Mouse (Mus musculus): ENCODE results near the gene Pdzk1ip1. TPM values are rescaled to one million over a fixed set of nuclear protein-coding genes. Genes with fewer than 3 reads are reported as not detected.
A peak's percentile ranks its signal among the peaks of the same experiment; 100 is the strongest.

The Pdzk1ip1 gene
- total RNA-seq (2021) = 1 to 10 TPM in 1 of 2 experiments, under 1 TPM in 1; 0.74 to 1.5 TPM

DNA sequence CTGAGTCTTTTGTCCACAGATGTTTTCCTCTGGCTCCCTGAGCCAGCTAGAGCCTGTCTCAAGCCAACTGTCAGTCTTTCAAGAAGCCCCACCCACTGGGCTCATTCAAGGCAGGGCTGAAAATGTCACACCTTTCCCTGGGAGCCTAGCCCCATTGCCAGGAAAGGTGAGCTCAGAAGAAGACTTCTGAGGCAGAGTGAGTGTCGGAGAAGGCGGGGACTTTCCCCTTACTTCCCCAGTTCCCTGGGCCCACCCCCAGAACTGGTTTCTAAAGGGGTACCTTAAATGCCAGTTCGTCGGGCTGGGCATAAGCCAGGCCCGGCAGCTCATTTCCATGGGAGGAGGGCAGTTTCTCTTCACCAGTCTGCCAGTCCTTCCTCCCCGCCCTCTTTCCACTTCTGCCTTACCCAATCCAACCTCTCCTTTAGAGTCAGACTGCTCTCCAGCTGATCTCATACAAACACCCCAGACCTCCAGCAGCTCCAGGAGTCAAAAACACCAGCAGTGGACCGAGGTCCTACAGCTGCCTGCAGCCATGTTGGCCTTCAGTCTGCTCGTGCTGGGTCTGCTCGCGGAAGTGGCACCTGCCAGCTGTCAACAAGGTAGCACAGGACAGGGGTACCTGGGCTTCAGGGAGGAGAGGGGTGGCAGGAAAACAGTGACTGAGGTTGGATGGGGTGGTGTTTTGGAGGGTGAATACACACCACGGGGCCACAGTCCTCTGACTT, at the start of gene Pdzk1ip1:
Pdzk1ip1 (plus strand) TSS at position 98 of the 728 bp plus-strand sequence.
- intact Hi-C loops (cut with DNase I) = loop anchor here (5.0 kb wide), 1 partner anchor 91 kb away; no protein-coding TSS in a partner anchor
- DNase-seq = no peak

DNA sequence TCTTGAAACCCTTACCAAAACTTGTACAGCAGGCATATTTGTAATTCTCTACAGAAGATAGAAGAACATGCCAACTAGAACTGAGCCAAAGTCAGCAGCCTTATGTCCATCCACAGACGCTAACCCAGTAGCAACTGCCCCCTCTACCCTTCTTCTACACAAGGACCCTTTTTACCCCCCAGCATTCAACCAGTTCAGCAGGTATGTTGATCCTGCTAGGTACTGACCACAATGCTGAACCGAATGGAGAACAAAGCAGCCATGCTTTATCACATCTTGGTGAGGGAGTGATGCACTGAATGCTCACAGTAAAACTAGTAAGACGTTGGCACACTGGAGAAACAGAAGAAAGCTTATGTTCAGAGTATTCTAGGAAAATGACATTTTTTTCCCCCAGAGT, 42.9 kb upstream of the Pdzk1ip1 start:
- intact Hi-C loops (cut with DNase I) = loop anchor here (2.0 kb wide), 1 partner anchor 39 kb away; no protein-coding TSS in a partner anchor
- no peak for DNase-seq

DNA sequence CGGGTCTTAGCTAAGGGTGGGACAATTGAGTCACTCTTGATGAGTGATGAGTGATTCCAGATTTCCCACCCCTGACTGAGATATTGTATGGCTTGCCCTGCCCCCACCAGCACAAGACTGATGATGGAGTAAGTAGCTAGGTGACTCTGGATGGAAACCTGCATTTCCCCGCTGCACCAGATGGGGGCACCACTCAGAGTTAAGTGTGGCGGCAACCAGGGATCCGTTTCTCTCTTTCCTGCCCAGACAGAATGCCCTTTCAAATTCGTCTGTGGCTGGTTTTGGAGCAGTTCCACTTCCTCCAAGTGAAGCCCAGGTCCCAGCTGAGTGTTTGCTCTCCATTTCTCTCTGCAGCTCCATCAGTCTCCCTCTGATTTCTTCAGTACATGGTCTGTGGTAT, 40.8 kb upstream of the Pdzk1ip1 start:
- peak; percentile 63 to 77 for DNase-seq
- intact Hi-C loops (cut with DNase I) = loop anchor here (2.0 kb wide), 1 partner anchor 37 kb away; no protein-coding TSS in a partner anchor

DNA sequence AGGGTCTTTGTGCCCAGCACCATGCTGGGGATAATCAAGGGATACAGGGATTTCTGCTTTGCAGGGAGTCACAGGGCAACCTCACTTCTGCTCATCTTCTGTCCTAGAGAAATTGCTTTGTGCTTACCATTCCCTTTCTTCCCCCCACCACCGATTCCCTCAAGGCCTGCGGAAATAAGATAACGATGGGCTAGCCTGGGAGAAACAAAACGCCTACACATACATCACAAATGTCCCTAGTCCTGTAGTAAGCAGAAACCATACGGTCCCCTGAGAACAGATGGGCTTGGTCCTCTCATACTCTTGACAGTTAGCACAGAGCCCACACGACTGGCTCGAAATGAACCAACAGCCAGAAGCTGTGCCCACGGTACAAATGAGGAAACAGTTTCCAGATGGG, 40.3 kb upstream of the Pdzk1ip1 start:
- DNase-seq = no peak
- intact Hi-C loops (cut with DNase I) = no loop called here

DNA sequence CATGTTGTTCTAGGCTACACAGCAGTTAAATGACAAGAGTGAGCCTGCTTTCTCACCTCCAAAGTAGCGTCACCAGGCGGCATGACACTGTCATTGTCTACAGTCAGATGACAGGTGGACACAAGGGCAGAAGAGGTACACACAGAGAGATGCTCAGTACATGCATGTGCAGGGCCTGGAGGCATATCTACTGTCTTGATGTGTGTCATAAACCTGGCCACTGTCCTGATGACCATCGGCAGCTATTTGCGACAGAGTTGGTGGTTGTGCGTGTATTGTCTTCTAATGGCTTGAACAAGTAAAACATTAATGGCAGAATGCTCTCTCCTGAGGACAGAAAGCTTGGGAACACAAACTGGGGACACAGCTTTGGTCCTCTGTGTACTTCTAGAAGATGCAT, 37.3 kb upstream of the Pdzk1ip1 start:
- intact Hi-C loops (cut with DNase I) = no loop called here
- no peak for DNase-seq

DNA sequence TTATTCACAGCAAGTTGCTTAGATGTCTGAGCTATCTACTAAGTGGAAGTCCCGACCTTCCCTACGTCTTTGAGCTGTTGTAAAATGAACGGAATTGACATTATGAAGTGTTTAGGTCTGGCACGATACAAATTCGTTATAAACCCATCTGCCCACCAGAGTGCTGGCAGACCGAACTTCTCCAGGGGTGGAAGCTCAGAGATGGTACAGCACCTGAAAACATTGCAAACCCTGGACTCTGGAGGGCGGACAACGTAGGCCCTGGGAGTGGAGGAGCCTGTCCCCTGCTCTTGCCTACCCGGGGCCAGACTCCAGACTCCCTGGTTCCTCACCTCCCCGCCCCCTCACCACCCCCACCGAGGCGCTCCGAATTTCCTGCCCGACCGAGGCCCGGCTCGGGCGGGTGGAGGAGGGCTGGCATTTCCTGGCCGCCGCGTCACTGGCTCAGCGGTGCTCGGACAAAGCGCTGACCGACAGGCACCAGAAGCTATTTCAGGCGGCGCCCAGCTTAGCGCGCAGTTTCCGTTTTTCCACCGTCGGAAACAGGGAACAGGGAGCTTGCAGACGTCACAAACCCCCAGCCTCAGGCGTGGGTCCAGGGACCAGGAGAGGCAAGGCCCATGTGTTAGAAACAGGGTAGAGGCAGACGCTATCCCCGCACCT, 36.0 kb upstream of the Pdzk1ip1 start:
- DNase-seq = peak; percentile 77 to 84
- intact Hi-C loops (cut with DNase I) = no loop called here

DNA sequence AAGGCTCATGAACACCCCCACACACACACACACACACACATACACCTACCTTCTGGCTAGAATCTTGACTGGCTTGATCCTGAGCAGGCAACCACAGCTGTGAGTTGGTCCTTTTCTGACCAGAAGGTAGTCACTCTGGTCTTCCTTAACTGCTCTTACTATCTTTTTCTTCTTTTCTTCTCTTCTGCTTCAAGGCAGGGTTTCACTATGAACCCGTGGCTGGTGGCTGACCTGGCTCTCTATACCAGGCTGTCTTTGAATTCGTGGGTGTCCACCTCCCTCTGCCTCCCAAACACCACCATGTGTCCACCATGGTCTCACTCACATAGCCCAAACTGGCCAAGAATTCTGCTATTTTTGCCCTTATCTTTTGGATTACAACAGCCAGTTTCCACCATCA, 33.5 kb upstream of the Pdzk1ip1 start:
- DNase-seq = no peak
- intact Hi-C loops (cut with DNase I) = loop anchor here (5.0 kb wide), 1 partner anchor 148 kb away; the partner anchor contains the start of gene Foxd2

DNA sequence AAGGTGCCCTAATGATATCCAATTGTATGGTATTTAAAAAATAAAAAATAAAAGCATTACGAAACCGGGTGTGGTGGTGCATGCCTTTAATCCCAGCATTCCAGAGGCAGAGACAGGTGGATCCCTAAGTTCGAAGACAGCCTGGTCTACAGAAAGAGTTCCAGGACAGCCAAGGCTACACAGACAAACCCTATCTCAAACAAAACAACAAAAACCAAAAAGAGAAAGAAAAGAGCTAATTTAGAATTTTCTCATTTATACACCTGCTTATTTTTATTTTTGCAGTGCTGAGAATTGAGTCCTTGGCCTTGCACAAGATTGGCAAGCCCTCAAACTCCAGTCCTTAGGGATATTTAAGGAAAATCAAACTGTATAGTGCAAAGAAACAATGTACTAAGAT, 32.8 kb upstream of the Pdzk1ip1 start:
- intact Hi-C loops (cut with DNase I) = loop anchor here (5.0 kb wide), 1 partner anchor 148 kb away; the partner anchor contains the start of gene Foxd2
- no peak for DNase-seq

DNA sequence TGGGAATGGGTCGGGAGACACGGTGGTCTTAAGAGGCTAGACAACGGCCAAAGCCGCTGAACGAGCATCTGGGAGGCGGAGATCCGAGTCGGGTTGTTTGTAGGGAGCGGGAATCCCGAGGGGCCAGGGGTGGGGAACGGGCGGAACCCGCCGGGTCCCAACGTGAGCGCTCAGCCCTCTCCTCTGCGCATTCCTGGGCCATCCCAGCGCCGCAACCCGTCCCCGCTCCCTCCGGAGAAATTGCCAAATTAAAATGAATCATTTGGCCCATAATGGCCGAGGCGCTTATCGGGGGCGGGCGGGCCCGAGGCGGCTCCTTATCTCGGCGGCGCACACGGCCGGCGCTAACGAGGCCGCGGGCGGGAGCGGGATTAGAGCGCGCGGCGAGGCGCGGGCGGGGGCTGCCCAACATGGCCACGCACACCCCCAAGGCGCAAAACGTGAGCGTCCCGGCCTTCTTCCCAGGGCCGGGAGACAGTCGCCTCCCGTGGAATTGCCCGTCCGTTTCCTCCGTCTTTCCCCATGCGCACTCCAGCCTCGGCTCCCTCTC, 32.1 kb upstream of the Pdzk1ip1 start, which contains the start of gene Tal1:
Tal1 (plus strand) TSS at position 56 of the 550 bp plus-strand sequence.
- DNase-seq = peak; percentile 65 to 68

DNA sequence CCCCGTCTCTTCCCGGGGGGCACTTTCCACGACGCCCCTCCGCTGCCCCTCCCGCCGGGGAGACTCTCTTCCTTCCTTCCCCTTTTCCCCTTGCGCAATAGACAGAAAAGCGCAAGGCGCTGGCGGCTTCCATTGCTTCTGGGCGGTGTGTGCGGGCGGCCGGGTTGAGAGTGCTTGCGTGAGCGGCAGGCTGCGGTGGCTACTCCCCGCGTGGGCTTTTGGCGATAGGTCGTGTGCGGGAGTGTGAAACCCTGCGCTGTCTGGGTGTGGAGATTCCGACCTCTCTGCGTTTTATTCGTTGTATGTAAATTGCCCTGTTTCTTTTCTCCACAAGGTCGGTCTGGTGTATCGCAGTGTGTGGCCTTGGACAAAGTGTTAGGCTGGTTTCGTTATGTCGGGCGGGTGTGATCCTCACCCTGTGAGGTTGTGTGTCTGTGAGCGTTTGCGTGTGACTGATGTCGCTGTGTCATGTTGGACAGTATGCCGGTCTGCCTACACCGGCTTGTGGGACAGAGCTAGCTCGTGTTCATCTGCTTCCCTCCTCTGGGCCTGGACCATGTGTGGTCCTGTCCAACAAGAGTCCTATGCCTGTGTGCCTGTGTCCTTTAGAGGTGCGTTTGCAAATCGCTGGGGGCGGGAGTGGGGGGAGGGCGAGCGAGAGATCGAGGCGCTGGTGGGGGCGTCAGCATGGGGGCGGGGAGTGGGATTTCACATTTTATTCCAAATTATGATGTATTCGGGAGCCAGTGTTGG, 31.4 kb upstream of the Pdzk1ip1 start:
- intact Hi-C loops (cut with DNase I) = loop anchor here (5.0 kb wide), 1 partner anchor 150 kb away; the partner anchor contains the start of gene Foxd2
- peak; percentile 61 to 69 for DNase-seq

More for the DNA sequence above, 32.1 kb upstream of the Pdzk1ip1 start, which contains the start of gene Tal1:
- intact Hi-C loops (cut with DNase I) = loop anchor here (5.0 kb wide), 1 partner anchor 149 kb away; the partner anchor contains the start of gene Foxd2

DNA sequence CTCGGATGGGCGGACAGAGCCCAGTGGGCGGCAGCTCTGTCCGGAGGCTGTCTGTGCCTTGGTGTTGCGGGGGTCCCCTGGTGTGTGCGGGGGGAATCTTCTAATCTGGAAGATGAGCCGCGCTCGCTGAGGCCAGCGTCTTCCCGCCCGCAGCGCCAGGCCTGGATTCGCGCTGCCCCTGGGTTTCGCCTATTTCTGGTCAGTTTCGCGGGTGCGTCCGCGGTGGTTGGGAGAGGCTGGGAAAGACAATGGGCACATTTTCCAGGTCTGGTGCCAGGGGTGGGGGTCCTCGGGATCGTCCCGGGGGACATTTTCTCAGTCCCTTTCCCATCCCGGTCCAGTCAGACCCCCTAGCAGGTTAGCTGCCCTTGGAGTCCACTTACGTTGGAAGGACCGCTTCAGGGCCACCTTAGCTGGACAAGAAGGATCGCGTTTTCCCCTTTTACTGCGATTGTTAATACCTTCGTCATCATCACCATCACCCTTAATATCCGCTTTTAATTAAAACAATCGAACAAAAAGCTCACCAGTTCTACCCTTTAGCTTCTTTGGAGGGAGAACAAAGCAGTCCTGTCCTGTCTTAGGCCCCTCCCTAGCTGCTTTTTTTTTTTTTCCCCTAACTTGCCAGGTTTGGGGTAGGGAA, 30.7 kb upstream of the Pdzk1ip1 start:
- intact Hi-C loops (cut with DNase I) = loop anchor here (5.0 kb wide), 1 partner anchor 150 kb away; the partner anchor contains the start of gene Foxd2

DNA sequence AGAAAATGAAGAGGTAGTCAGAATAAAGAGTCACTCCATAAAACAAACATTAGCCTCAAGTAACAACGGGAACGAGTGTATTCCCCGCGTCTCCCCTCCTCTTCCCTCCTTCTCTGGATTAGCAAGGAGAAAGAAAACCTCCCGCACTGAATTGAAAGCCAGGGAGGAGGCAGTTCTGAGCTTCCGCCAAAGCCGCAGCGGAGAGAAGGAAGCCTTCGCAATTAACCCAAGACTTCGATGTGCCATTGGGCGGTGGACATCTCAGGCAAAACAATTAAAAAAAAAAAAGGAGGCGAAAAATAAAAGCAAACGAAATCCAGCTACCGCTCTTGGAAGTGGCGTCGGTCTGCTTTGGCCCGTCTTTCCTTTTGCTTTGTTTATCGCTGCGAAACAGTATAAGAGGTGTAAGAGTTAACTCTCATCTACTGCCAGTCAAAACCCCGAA, 30.2 kb upstream of the Pdzk1ip1 start:
- peak; percentile 50 to 63 for DNase-seq
- intact Hi-C loops (cut with DNase I) = loop anchor here (5.0 kb wide), 1 partner anchor 151 kb away; the partner anchor contains the start of gene Foxd2

More for the DNA sequence above, 30.7 kb upstream of the Pdzk1ip1 start:
- DNase-seq = peak; percentile 28 to 47

DNA sequence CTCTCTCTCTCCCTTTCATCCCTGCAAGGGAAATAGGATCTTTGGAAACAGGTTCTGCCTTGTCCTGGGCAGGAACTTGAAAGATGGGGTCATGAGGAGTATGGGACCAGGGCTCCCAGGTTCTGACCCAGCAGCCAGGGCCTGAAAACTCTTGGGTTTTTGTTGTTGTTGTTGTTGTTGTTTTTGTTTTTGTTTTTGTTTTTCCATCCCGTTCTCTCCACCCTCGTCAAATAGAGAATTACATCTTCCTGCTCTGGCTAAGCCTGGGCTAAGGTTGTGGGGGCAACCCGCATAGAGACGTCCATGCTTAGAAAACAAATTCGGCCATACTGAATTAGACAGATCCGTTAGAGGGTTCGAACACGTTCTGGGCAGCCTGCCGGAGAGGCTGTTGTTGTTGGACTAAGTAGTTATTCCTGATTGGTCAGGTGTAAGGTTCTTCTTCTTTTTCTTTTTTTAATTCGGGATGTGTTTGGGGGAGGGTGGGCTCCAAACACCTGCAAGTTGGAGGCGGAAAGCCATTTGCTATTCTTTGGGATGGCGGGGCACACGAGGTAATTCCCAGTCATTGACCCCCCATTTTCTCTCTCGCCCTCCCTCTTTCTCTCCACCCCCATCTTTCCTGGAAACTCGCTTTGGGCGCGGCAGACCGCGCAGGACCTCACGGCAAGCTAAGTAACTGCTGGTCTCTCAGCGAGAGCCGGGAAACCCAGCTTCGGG, 29.5 kb upstream of the Pdzk1ip1 start:
- intact Hi-C loops (cut with DNase I) = loop anchor here (5.0 kb wide), 1 partner anchor 152 kb away; the partner anchor contains the start of gene Foxd2
- peak; percentile 27 for DNase-seq

DNA sequence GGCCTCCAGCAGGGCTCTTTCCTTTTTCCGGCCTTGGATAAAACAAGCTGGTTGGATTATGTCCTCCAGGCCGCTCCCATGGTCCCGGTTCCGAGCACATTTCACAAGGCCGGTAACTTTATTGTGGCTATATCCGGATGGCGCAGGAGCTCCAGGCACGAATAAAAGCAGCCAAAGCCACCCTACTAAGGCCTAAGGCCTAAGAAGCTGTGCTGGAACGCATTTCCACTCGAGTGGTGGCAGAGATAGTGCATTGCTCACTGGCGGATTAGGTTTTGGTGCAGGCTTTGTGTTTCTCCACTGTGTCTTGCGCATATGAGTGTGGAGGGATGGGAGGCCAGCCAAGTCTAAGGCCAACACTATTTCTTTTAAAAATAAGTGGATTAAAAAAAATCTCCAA, 28.6 kb upstream of the Pdzk1ip1 start:
- intact Hi-C loops (cut with DNase I) = loop anchor here (2.0 to 5.0 kb wide), 2 partner anchors 15 to 153 kb away; partner anchors contain the start of gene Foxd2
- peak; percentile 29 to 48 for DNase-seq

DNA sequence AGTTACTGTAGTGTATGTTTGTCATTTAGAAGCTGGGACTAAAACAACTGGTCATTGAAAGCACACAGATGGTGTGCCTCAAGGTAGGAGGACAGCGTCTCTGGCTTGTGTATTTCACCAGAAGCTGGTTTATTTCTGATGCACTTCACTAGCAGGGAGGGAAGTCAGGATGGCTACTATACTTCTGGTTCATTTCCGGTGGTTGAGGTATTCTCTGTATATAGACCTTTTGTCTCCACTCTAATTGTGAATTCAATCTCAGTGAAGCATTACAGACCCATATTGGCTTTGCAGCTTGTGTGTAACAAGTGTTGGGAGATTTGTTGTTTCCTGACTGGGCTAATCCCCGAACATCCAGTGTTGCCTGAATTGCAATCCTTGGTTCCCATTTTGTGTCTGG, 27.8 kb upstream of the Pdzk1ip1 start:
- intact Hi-C loops (cut with DNase I) = loop anchor here (2.0 kb wide), 1 partner anchor 14 kb away; no protein-coding TSS in a partner anchor
- DNase-seq = no peak

DNA sequence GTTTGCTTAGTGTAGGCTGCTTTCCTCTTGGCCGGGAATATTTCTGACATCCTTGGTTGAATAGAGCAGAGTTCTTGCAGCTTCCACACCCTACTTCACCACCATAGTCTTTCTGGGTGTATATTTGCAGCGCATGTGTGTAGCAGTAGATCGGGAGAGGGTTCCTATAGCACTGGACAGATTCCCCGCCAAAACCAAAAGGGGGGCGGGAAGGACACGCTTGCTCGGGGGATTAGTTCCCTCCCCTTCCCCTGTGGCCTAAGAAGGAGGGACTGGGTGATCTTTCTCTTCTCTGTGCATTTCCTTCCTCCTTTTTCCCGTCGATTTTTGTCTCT, 26.0 kb upstream of the Pdzk1ip1 start:
- no peak for DNase-seq
- intact Hi-C loops (cut with DNase I) = no loop called here

DNA sequence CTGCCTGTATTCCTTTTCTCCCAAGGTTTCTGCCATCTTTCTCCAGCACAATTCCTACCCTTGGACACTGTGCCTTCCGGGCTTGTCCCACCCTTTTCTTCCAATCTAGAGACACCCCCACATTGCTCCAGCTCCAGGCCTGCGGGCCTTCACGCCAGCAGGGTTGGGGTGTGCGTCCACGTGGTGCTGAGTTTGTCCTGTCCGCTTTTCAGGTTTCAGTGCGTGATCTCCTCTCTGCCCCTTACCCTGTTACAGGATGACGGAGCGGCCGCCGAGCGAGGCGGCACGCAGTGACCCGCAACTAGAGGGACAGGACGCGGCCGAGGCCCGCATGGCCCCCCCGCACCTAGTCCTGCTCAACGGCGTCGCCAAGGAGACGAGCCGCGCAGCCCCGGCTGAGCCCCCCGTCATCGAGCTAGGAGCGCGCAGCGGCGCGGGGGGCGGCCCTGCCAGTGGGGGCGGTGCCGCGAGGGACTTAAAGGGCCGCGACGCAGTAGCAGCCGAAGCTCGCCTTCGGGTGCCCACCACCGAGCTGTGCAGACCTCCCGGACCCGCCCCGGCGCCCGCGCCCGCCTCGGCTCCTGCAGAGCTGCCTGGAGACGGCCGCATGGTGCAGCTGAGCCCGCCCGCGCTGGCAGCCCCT, 25.5 kb upstream of the Pdzk1ip1 start:
- peak; percentile 26 to 31 for DNase-seq
- intact Hi-C loops (cut with DNase I) = no loop called here

DNA sequence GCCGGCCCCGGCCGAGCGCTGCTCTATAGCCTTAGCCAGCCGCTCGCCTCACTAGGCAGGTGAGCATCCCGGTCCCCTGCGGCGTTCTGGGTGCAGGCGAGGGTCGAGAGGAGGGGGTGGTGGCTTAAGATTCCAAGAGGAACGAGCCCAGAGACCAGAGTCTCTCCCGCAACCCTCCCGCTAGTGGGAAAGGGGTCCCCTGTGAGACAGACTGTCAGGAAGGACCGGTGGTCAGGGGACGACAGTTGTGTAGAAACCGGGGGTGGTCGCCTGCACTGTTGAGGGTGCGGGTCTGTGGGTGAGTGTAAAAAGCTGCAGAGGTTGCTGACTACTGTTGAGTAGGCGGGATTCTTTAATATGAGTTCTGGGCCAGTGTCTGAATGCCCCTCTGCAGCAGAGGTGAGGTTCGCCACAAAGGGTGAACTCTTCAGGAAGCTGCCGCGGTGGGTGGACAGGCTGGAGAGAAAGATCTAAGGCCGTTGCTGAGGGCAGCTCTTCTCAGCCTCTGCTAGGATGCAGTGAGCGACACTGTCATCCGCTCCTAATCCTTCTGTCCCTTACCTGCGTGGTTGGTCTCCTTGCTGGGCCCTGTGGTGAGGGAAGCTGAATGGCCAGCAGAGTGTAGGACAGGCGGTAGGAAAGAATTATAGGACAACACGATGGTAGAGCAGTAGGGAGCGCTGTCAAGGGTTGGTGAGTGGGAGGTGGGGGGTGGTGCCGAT, 24.8 kb upstream of the Pdzk1ip1 start:
- no peak for DNase-seq
- intact Hi-C loops (cut with DNase I) = no loop called here
